Mouse (Mus musculus): ENCODE data around the gene Gm21988. TPM values are rescaled to one million over a fixed set of nuclear protein-coding genes. Genes with fewer than 3 reads are reported as not detected.
A peak's percentile ranks its signal among the peaks of the same experiment; 100 is the strongest.

Gm21988 gene
- polyA plus RNA-seq, 1 experiment: not detected

DNA sequence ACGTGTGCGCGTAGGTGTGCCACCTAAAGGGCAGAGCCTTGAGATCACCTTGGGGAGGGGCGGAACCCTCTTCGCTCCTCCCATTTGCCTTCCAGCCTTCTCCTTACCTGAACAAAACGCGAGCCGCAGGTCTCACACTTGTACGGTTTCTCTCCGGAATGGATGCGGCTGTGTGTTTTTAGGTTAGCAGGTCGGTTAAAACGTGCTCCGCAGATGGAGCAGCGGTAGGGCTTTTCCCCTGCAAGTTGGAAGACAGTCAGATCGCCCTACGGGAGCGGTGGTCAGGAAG lies 13.1 kb downstream of the Gm21988 start:
- Histone ChIP-seq H3K27ac (ENCODE audit: control insufficient read depth, insufficient read depth, low read depth, low read length, poor library complexity) (no peak overlapping the region), H3K4me1 (ENCODE audit: control insufficient read depth, insufficient read depth, low read length) (peaks cover 2% of the 10 kb centered on the region; the same call in 1 of the 2 replicates), H3K4me3 (replicated peaks; ENCODE audit: control insufficient read depth, low read depth, low read length) (no peak overlapping the region)
- WGBS: 66% methylated on average over 18 of the region's 18 CpGs
- TF ChIP-seq POLR2A (IDR thresholded peaks at IDR 0.05; ENCODE audit: borderline replicate concordance, control insufficient read depth, low read depth, low read length): no peak
- TF ChIP-seq CTCF (IDR thresholded peaks at IDR 0.05; ENCODE audit: control insufficient read depth, insufficient read depth, low read length): no peak

DNA sequence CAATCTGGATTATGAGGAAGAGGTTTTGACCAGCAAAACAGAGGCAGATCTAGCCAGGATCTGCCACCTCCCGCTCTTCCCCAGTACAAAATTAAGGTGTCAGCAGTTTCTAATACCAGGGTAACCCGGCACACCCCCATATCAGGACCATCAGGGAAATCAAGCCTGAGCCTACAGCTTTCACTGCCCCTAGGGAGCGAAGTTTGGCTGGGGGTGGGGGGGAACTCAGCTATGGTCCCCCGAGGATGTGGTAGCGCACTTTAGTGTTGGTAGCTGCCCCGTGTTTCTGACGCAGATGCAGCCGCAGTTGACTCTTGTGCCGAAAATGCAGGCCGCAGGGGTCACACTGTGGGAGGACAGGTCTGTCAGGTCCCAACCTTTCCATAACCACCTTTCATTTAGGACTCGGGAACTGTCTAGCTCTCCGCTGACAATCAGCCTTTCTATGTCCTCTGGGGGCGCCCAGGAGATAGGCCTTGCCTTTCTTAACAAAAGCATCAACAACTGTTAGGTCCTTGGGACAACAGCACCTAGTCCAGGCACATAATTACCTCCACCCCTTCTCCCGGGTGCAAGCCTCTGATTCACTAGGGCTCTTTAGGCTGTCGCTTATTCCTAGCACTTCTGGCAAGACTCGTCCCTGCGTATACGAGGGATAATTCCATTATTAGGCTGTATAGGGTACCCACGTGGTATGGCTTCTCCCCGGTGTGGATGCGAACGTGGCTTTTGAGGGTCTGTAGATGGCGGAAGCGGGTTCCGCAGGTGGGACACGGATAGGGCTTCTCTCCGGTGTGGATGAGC lies 13.6 kb downstream of the Gm21988 start:
- no peak overlapping the region for H3K27ac ChIP-seq (ENCODE audit: control insufficient read depth, insufficient read depth, low read depth, low read length, poor library complexity)
- TF ChIP-seq POLR2A (IDR thresholded peaks at IDR 0.05; ENCODE audit: borderline replicate concordance, control insufficient read depth, low read depth, low read length): no peak
- no peak for TF ChIP-seq CTCF (IDR thresholded peaks at IDR 0.05; ENCODE audit: control insufficient read depth, insufficient read depth, low read length)
- peaks cover 2% of the 10 kb centered on the region; the same call in 1 of the 2 replicates for H3K4me1 ChIP-seq (ENCODE audit: control insufficient read depth, insufficient read depth, low read length)
- H3K4me3 ChIP-seq (replicated peaks; ENCODE audit: control insufficient read depth, low read depth, low read length): no peak overlapping the region
- 78% methylated on average over 27 of the region's 27 CpGs for WGBS

DNA sequence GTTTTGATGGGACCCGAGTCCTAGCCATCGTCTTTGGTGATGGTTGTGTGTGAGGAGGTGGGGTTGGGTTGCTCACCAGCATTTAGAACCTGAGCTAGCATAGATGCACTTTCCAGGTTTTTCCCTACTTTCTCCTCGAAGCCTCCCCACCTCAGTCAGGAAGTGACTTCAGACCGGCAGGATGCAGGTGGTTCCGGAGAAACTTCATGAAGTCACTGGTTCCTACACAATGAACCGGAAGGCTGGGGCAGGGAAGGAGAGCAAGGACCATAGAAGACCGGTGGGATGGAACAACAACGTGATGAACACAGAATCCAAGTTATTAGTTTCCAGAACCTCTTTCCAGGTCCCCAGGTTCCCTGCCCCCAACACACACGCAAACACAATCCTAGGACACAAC lies 15.9 kb downstream of the Gm21988 start:
- Histone ChIP-seq H3K27ac (ENCODE audit: control insufficient read depth, insufficient read depth, low read depth, low read length, poor library complexity) (no peak overlapping the region), H3K4me1 (ENCODE audit: control insufficient read depth, insufficient read depth, low read length) (peaks cover 4% of the 10 kb centered on the region; the same call in 1 of the 2 replicates)
- 15% methylated on average over 9 of the region's 9 CpGs for WGBS

DNA sequence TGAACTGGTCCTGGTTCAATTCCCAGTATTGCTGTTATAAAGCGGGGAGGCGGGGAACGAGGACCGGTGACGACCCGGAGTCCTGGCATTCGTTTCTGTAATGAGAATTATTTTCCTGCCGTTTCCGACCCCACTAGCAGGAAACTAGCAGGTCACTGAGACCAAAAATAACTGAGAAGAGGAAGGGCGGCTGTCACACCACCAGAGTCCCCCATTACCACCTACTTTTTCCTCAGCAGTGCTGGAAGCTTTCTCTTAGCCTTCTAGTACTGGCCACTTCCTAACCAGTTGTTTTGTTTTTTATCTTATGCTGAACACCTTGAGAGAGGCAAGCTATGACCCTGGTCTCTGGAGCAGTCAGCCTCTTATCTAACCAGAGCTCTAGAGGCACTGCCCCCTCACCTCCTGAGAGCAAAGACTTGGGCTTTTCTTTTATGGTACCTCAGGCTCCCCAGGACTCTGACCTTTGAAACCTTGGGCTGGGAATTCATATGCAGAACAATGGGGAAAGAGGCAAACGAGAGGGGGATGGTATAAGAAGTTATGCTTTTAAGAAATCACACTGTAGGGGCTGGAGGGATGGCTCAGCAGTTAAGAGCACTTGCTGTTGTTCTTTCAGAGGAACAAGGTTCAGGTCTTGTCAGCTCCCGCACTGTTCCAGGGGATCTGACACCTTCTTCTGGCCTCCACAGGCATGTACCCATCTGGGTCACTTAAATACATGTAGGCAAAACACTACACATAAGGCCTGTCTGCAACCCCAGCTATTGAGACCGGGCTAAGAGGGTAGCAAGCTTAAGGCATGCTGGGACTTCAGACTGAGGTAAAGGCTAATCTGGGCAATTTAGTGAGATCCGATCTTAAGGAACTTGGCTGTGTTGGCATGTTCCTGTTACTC lies 17.8 kb downstream of the Gm21988 start:
- no peak for TF ChIP-seq CTCF (IDR thresholded peaks at IDR 0.05; ENCODE audit: control insufficient read depth, insufficient read depth, low read length)
- no peak for TF ChIP-seq POLR2A (IDR thresholded peaks at IDR 0.05; ENCODE audit: borderline replicate concordance, control insufficient read depth, low read depth, low read length)
- Histone ChIP-seq H3K4me3 (replicated peaks; ENCODE audit: control insufficient read depth, low read depth, low read length) (peak overlapping the region; percentile 72), H3K27ac (ENCODE audit: control insufficient read depth, insufficient read depth, low read depth, low read length, poor library complexity) (peak overlapping the region; percentile 84), H3K4me1 (ENCODE audit: control insufficient read depth, insufficient read depth, low read length) (peaks cover 4% of the 10 kb centered on the region; the same call in 1 of the 2 replicates)
- 8% methylated on average over 14 of the region's 14 CpGs for WGBS

More for the DNA sequence above, 15.9 kb downstream of the Gm21988 start:
- no peak for TF ChIP-seq CTCF (IDR thresholded peaks at IDR 0.05; ENCODE audit: control insufficient read depth, insufficient read depth, low read length)
- TF ChIP-seq POLR2A (IDR thresholded peaks at IDR 0.05; ENCODE audit: borderline replicate concordance, control insufficient read depth, low read depth, low read length): no peak
- no peak overlapping the region for H3K4me3 ChIP-seq (replicated peaks; ENCODE audit: control insufficient read depth, low read depth, low read length)

DNA sequence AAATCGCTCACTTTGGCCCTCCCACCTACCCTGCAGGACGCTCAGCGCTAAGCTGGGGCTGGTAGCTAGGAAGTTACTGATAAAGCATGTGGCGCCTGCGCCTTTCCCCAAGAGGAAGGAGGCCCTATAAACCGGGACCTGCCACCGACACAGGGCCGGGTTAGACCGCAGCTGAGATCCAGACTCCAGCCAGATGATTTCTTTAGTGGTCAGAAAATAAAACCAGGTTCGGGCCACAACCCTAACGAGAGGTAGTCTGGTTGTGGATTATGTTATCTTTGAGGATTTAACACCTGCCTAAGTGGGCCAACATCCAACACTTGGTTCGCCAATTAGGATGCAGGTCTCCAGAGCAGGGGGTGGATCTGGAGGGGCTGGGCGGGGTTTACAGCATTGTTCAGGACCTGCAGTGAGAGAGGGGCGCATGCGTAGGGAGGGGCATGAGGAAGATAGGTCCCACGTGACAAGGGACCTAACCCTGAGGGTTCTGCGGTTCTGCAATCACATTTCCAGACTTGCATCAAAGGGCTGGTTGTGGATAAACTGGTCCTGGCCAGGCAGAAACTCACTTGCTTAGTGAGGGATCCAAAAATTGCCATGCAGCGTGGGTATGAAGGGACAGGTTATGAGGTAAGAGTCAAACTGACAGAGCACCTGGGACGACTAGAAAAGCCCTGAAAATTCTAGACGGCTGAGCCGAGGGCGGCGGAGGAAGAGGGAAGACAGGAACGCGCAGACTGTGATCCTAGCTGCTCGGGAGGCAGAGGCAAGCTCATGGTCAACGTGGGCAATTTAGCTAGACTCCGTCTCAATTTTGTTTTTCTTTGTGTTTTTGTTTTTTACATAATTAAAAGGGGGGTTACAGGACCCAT lies 18.7 kb downstream of the Gm21988 start, which contains the start of gene Slc16a13:
TSS of gene Slc16a13 (minus strand) at position 334 of the 872 bp plus-strand sequence.
- WGBS: under 1% methylated on average over 28 of the region's 28 CpGs
- peak within 1 kb of the TSS; percentile 72 for H3K4me3 ChIP-seq (replicated peaks; ENCODE audit: control insufficient read depth, low read depth, low read length)
- H3K4me1 ChIP-seq (ENCODE audit: control insufficient read depth, insufficient read depth, low read length): peaks cover 4% of the 10 kb centered on the region; the same call in 1 of the 2 replicates
- TF ChIP-seq CTCF (IDR thresholded peaks at IDR 0.05; ENCODE audit: control insufficient read depth, insufficient read depth, low read length) (no peak), POLR2A (IDR thresholded peaks at IDR 0.05; ENCODE audit: borderline replicate concordance, control insufficient read depth, low read depth, low read length) (peak; percentile 24; the same call in 1 of the 2 replicates)
- H3K27ac ChIP-seq (ENCODE audit: control insufficient read depth, insufficient read depth, low read depth, low read length, poor library complexity): peak within 1 kb of the TSS; percentile 84

DNA sequence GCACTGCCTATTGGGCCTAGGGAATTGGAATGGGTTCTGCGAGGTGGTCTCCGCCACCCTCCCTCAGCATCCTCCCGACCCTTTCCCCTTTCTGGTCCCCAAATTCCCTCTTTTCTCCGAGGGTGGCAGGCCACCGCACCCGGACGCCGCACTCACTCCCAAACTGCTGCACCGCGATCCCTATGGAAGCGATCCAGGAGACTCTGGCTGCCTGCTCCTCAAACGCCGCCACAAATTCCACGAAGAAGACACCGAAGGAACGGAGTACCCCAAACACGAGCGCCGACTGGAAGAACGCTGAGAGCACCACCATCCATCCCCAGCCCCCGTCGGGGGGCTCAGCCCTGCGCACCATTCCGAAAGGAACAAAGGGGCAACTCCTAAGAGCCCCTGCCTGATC lies 19.3 kb downstream of the Gm21988 start:
- Histone ChIP-seq H3K4me1 (ENCODE audit: control insufficient read depth, insufficient read depth, low read length) (peaks cover 4% of the 10 kb centered on the region; the same call in 1 of the 2 replicates), H3K4me3 (replicated peaks; ENCODE audit: control insufficient read depth, low read depth, low read length) (peak overlapping the region; percentile 72), H3K27ac (ENCODE audit: control insufficient read depth, insufficient read depth, low read depth, low read length, poor library complexity) (peak overlapping the region; percentile 84)
- 2% methylated on average over 24 of the region's 24 CpGs for WGBS
- no peak for TF ChIP-seq POLR2A (IDR thresholded peaks at IDR 0.05; ENCODE audit: borderline replicate concordance, control insufficient read depth, low read depth, low read length)
- no peak for TF ChIP-seq CTCF (IDR thresholded peaks at IDR 0.05; ENCODE audit: control insufficient read depth, insufficient read depth, low read length)

DNA sequence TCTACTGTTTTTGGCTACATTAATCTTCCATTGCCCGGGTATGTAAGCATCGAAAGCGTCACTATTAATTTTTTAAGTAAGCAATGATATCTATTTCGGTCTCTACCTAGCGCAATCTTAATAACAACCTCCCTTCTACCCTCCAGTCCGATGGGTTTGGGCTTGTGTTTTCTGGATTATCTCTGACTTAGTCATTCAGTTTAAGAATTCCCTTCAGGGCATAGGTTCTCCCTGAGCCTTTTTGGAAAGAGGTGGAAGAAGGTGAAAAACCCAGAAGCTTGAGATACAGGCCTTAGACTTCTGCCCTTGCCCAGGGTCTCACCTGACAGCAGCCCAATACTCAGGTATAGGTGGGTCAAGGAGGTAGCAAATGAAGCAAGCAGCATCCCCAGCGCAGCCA lies 19.8 kb downstream of the Gm21988 start:
- Histone ChIP-seq H3K27ac (ENCODE audit: control insufficient read depth, insufficient read depth, low read depth, low read length, poor library complexity) (no peak overlapping the region), H3K4me3 (replicated peaks; ENCODE audit: control insufficient read depth, low read depth, low read length) (peak overlapping the region; percentile 72), H3K4me1 (ENCODE audit: control insufficient read depth, insufficient read depth, low read length) (peaks cover 4% of the 10 kb centered on the region; the same call in 1 of the 2 replicates)
- WGBS: 65% methylated on average over 7 of the region's 7 CpGs
- TF ChIP-seq POLR2A (IDR thresholded peaks at IDR 0.05; ENCODE audit: borderline replicate concordance, control insufficient read depth, low read depth, low read length) (no peak), CTCF (IDR thresholded peaks at IDR 0.05; ENCODE audit: control insufficient read depth, insufficient read depth, low read length) (no peak)
